Mouse (Mus musculus) thymus, adult 18-20 months (tissue): ENCODE measurements around the gene Fstl3.

Source experiments
- DNase-seq, 2 experiments: peaks; one replicate each; pipeline ENCODE4 v3.0.0; 2022; ENCODE audit warnings: mixed read lengths in 2 of 2

Fstl3 gene

DNA sequence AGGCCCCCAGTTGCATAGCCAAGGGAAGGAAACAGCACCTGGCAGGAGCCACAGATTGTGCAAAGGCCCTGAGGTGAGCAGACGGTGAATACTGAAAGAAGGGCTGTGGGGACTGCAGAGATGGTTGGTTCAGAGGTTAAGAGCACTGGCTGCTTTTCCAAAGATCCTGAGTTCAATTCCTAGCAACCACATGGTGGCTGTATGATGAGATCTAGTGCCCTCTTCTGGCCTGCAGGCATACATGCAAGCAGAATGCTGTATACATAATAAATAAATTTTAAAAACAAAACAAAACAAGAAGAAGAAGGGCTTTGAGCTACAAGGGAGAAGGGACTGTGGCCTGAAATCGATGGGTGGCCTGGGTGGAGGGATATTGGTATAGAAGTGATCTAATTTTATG is 40.0 kb downstream of the Fstl3 start:
- DNase-seq, result no peak

GRCm38 (mm10) chr10:79818225-79818624 is 41.2 kb downstream of the Fstl3 start:
- DNase-seq, result no peak

DNA sequence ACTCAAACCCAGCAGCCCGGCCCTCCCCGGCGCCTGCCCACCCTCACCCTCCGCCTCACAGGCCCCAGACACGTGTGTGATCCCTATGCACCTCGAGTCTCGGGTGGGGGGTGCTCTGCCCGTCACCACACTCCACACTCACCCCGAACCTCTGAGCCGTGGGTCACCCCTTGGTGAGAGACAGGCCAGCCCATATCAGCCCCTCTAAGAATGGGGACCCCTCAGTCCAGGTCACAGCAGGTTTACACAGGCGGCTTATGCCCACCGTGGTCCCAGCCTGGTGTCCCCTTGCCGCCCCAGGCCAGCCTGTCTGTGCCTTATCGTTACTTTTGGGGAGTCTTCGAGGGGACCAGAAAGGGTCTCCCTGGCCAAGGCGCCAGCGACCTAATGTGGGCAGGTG is 42.5 kb downstream of the Fstl3 start:
- no peak for DNase-seq

DNA sequence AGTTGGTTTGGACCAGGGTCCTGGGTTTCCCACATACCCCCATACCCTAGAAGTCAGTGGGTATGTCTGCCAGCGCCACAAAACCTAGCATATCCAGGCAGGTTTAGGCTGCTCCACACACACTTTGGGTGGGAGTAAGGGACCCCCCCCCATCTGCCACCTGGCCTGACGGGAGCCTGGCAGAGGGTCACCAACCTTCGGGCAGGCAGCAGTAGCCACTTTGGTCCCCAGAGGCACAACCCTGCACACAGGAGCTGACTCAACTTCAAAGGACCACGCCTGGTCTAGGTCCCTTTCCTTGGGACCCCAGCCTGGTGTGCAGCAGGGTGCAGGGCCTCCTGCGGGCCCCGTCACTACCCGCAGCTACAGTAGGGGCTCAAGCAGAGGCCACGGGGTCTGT is 43.2 kb downstream of the Fstl3 start:
- no peak for DNase-seq

GRCm38 (mm10) chr10:79820782-79821181 is 43.7 kb downstream of the Fstl3 start, which contains the start of gene Misp:
TSS of gene Misp (plus strand) at chr10:79820989.
- no peak for DNase-seq

DNA sequence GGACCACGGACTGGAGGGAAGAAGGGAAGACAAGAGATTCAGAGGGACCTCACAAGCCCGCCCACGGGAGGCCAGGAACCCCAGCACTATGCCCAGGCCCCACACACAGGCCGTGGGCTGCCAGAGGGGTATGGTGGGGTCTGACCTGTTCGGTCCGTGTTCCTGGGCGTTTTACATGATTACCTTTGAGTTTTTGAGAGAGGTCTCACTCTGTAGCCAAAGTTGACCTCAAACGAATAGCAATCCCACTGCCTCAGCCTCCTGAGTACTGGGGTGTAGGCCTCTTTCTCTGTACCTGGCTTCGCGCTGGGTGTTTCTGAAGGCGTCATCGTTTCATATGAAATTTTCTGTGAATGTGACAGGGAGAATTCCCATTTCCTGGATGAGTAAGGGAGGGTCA is 44.7 kb downstream of the Fstl3 start:
- no peak for DNase-seq

DNA sequence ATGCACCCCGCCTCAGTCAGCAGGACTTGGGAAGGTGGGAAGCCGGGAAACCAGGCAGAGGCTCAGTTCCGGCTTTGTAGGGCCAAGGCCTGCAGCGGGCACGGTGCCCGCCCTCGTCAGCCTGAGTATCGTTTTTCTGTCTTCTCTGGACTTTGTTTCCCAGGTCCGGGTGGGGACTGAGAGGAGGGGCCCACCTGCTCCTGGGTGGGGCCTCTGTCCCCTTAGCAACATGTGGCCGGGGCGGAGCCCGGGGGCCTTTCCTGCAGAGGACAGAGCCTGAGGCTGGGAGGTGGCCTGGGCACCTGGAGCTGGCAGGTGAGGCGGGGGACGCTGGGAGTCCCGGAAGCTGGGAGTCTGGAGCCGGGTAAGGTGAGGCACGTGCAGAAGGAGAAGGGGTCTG is 45.3 kb downstream of the Fstl3 start:
- no peak for DNase-seq

GRCm38 (mm10) chr10:79823011-79823410 is 45.9 kb downstream of the Fstl3 start:
- no peak for DNase-seq

DNA sequence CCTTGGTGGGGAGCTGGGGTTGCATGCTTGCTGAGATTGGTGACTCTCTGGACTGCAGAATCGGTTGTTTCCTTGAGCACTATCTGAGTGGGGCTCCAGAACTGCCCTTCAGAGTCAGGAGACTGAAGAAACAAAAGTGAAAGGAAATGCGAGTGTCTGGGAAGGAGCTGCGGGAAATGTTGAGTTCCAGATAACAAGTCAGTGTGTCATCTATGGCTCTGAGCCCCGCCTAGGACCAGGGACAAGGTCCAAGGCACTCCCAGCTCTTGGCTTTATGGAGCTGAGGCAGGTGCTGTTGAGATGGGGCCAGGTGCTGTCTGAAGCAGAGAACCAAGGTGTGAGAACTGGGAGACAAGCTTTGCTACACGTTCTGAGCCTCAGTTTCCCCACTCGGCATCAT is 47.3 kb downstream of the Fstl3 start:
- DNase-seq, result no peak

GRCm38 (mm10) chr10:79831583-79831982 is 54.5 kb downstream of the Fstl3 start:
- DNase-seq, result no peak
